18 mouse cellular contexts compared by ENCODE assay signal in the genomic region with DNA sequence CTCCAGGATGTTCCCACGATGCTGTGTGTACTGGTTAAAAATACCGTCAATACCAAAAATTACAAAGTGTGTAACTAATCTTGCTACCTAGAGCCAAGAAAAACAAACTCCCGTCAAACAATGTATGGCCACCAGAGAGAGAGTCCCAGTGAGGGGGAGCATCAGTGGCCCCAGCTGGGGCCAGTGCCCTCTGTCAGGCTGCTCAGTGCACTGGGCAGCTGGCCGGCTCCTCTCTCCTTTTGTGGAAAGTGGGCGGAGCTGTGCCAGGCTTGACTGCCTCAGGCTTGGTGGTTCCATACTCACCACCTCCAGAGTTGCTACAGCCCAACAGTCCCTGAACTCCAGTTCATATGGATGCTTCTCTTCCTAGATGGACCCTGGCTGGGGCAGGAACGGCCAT. TPM values are rescaled to one million over a fixed set of nuclear protein-coding genes. Genes with fewer than 3 reads are reported as not detected.
DNase-seq lines count a peak whose midpoint lies in the region; ATAC-seq and TF ChIP-seq lines count a peak whose summit lies in the region.
"Had no signal": no experiment of that assay in that cellular context is flagged by ENCODE, and none has a peak within 500 bp of the region (broad histone marks: within the 10 kb centered on the region; RNA-seq: fewer than 3 reads in every experiment).

No protein-coding gene starts in this region.

- intact Hi-C loops in gastrocnemius, adult 2 months (cut with DNase I) = no loop called here
- intact Hi-C loops in gastrocnemius, postnatal 14 days (cut with DNase I; ENCODE audit: low total_unique reads) = no loop called here

- 49% methylated on average over 6 of the region's 6 CpGs for WGBS in midbrain, embryonic 11.5 days
- WGBS in midbrain, embryonic 13.5 days = 47% methylated on average over 6 of the region's 6 CpGs
- WGBS in kidney, embryonic 14.5 days = 26% methylated on average over 6 of the region's 6 CpGs
- whole genome bisulfite sequencing in limb, embryonic 10.5 days = 73% methylated on average over 6 of the region's 6 CpGs

- H3K36me3 ChIP-seq in midbrain, embryonic 11.5 days (ENCODE audit: control insufficient read depth, insufficient read depth, low read length) = no peaks in the 10 kb centered on the region
- no peaks in the 10 kb centered on the region for H3K36me3 ChIP-seq in midbrain, embryonic 13.5 days
- H3K36me3 ChIP-seq in kidney, embryonic 14.5 days (ENCODE audit: control insufficient read depth, insufficient read depth, low read length) = no peaks in the 10 kb centered on the region
- H3K36me3 ChIP-seq in limb, embryonic 10.5 days = no peaks in the 10 kb centered on the region
- H3K36me3 ChIP-seq: embryonic facial prominence, embryonic 13.5 days; limb, embryonic 13.5 days; midbrain, embryonic 12.5 days; neural tube, embryonic 12.5 days; stomach, embryonic 15.5 days had no signal

- H3K4me2 ChIP-seq in midbrain, embryonic 11.5 days = no peak overlapping the region
- H3K4me2 ChIP-seq in midbrain, embryonic 13.5 days (replicated peaks) = no peak overlapping the region
- H3K4me2 ChIP-seq in kidney, embryonic 14.5 days (replicated peaks; ENCODE audit: low read depth, low read length) = no peak overlapping the region; the same call in 1 of the 2 replicates
- H3K4me2 ChIP-seq: embryonic facial prominence, embryonic 13.5 days; limb, embryonic 13.5 days; midbrain, embryonic 12.5 days; neural tube, embryonic 12.5 days; stomach, embryonic 15.5 days had no signal

- H3K9ac ChIP-seq in midbrain, embryonic 11.5 days (ENCODE audit: low read length) = no peak overlapping the region
- no peak overlapping the region for H3K9ac ChIP-seq in midbrain, embryonic 13.5 days (replicated peaks)
- H3K9ac ChIP-seq in kidney, embryonic 14.5 days (ENCODE audit: low read depth, low read length) = no peak overlapping the region
- H3K9ac ChIP-seq: embryonic facial prominence, embryonic 13.5 days; limb, embryonic 13.5 days; midbrain, embryonic 12.5 days; neural tube, embryonic 12.5 days; stomach, embryonic 15.5 days had no signal

- no peak for ATAC-seq in midbrain, embryonic 11.5 days (ENCODE audit: low FRiP score)
- ATAC-seq in midbrain, embryonic 13.5 days = no peak
- peak; percentile 67 for ATAC-seq in kidney, embryonic 14.5 days (ENCODE audit: low FRiP score, low TSS enrichment)
- ATAC-seq: forebrain, embryonic 16.5 days had no signal

- H3K27me3 ChIP-seq in midbrain, embryonic 11.5 days (ENCODE audit: control insufficient read depth, insufficient read depth, low read length) = no peaks in the 10 kb centered on the region
- no peaks in the 10 kb centered on the region for H3K27me3 ChIP-seq in midbrain, embryonic 13.5 days
- H3K27me3 ChIP-seq in kidney, embryonic 14.5 days (ENCODE audit: control insufficient read depth, insufficient read depth, low read length) = no peaks in the 10 kb centered on the region
- peaks cover 14% of the 10 kb centered on the region for H3K27me3 ChIP-seq in limb, embryonic 10.5 days (ENCODE audit: low read depth, poor library complexity, severe bottlenecking)
- H3K27me3 ChIP-seq: embryonic facial prominence, embryonic 13.5 days; midbrain, embryonic 12.5 days; neural tube, embryonic 12.5 days; stomach, embryonic 15.5 days had no signal

- H3K9me3 ChIP-seq in midbrain, embryonic 11.5 days (ENCODE audit: control insufficient read depth, low read length) = no peaks in the 10 kb centered on the region
- no peaks in the 10 kb centered on the region for H3K9me3 ChIP-seq in midbrain, embryonic 13.5 days
- H3K9me3 ChIP-seq in kidney, embryonic 14.5 days (ENCODE audit: control insufficient read depth, low read length) = no peaks in the 10 kb centered on the region
- no peaks in the 10 kb centered on the region for H3K9me3 ChIP-seq in limb, embryonic 10.5 days (replicated peaks)
- H3K9me3 ChIP-seq: embryonic facial prominence, embryonic 13.5 days; limb, embryonic 13.5 days; midbrain, embryonic 12.5 days; neural tube, embryonic 12.5 days; stomach, embryonic 15.5 days had no signal

- no peak overlapping the region; the same call in 1 of the 2 replicates for H3K27ac ChIP-seq in gastrocnemius, adult 2 months
- no peak overlapping the region for H3K27ac ChIP-seq in midbrain, embryonic 11.5 days (ENCODE audit: low read depth, low read length)
- no peak overlapping the region for H3K27ac ChIP-seq in midbrain, embryonic 13.5 days
- H3K27ac ChIP-seq in kidney, embryonic 14.5 days (ENCODE audit: low read depth, low read length) = no peak overlapping the region
- no peak overlapping the region for H3K27ac ChIP-seq in limb, embryonic 10.5 days
- H3K27ac ChIP-seq: embryonic facial prominence, embryonic 13.5 days; limb, embryonic 13.5 days; midbrain, embryonic 12.5 days; neural tube, embryonic 12.5 days; stomach, embryonic 15.5 days had no signal

- no peak overlapping the region for H3K4me3 ChIP-seq in gastrocnemius, adult 2 months
- no peak overlapping the region for H3K4me3 ChIP-seq in midbrain, embryonic 11.5 days (ENCODE audit: low read depth, low read length)
- no peak overlapping the region for H3K4me3 ChIP-seq in midbrain, embryonic 13.5 days (replicated peaks)
- H3K4me3 ChIP-seq in kidney, embryonic 14.5 days (ENCODE audit: low read length) = no peak overlapping the region
- H3K4me3 ChIP-seq in limb, embryonic 10.5 days = no peak overlapping the region
- H3K4me3 ChIP-seq: embryonic facial prominence, embryonic 13.5 days; limb, embryonic 13.5 days; midbrain, embryonic 12.5 days; neural tube, embryonic 12.5 days; stomach, embryonic 15.5 days had no signal

- TF ChIP-seq CTCF in gastrocnemius, adult 2 months (IDR thresholded peaks at IDR 0.05) = no peak

- peaks cover 16% of the 10 kb centered on the region for H3K4me1 ChIP-seq in midbrain, embryonic 11.5 days (ENCODE audit: control insufficient read depth, insufficient read depth, low read length)
- H3K4me1 ChIP-seq in midbrain, embryonic 13.5 days (replicated peaks) = peaks cover 19% of the 10 kb centered on the region
- peaks cover 16% of the 10 kb centered on the region; the same call in 1 of the 2 replicates for H3K4me1 ChIP-seq in kidney, embryonic 14.5 days (ENCODE audit: control insufficient read depth, insufficient read depth, low read length)
- H3K4me1 ChIP-seq in limb, embryonic 10.5 days = peaks cover 20% of the 10 kb centered on the region

- peak; percentile 30 for DNase-seq in gastrocnemius, adult 2 months
- no peak for DNase-seq in gastrocnemius, postnatal 14 days
- DNase-seq in midbrain, embryonic 11.5 days (ENCODE audit: low spot score, missing footprints) = peak; percentile 84
- no peak for DNase-seq in layer of hippocampus, adult 9-11 months
- DNase-seq in limb, embryonic 10.5 days (ENCODE audit: low spot score) = no peak
- no peak for DNase-seq in layer of hippocampus, postnatal 36 days
- DNase-seq: cerebellum, adult 18-20 months; lung, adult 18-20 months; thymus, postnatal 36 days had no signal

RNA-seq across cellular contexts. Expression of a gene that starts 53.8 kb away (rescaled TPM):
- total RNA-seq in gastrocnemius, adult 2 months (2021) = 1 to 10 TPM; 3.1 to 6.1 TPM
- total RNA-seq in gastrocnemius, postnatal 14 days (2021) = 1 to 10 TPM; 6.0 to 8.4 TPM
- polyA plus RNA-seq in midbrain, embryonic 11.5 days (2014; fragmentation: Nextera tagmentation; extraction: Ambion mirVana) = 40.7 and 52.0 TPM in 2 replicates
- polyA plus RNA-seq in midbrain, embryonic 13.5 days (2015; fragmentation: Nextera tagmentation; extraction: Ambion mirVana) = 149 and 151 TPM in 2 replicates
- 12.2 and 14.2 TPM in 2 replicates for polyA plus RNA-seq in kidney, embryonic 14.5 days (2014; fragmentation: Nextera tagmentation; extraction: Ambion mirVana)
- 19.4 and 29.1 TPM in 2 replicates for polyA plus RNA-seq in limb, embryonic 10.5 days (2016; fragmentation: Nextera tagmentation; extraction: Ambion mirVana)
- total RNA-seq in layer of hippocampus, postnatal 36 days (2021) = 100 to 1,000 TPM; 548 to 589 TPM

RNA-seq across cellular contexts. Expression of a gene that starts 57.3 kb away (rescaled TPM):
- total RNA-seq in gastrocnemius, adult 2 months (2021) = 1 to 10 TPM in 1 of 2 experiments, under 1 TPM in 1; 0.61 to 1.1 TPM
- total RNA-seq in gastrocnemius, postnatal 14 days (2021) = 1 to 10 TPM; 1.0 to 1.7 TPM
- 1.7 and 3.3 TPM in 2 replicates for polyA plus RNA-seq in midbrain, embryonic 11.5 days (2014; fragmentation: Nextera tagmentation; extraction: Ambion mirVana)
- polyA plus RNA-seq in midbrain, embryonic 13.5 days (2015; fragmentation: Nextera tagmentation; extraction: Ambion mirVana) = 16.5 and 18.3 TPM in 2 replicates
- 1.2 and 1.7 TPM in 2 replicates for polyA plus RNA-seq in kidney, embryonic 14.5 days (2014; fragmentation: Nextera tagmentation; extraction: Ambion mirVana)
- 2.3 and 4.7 TPM in 2 replicates for polyA plus RNA-seq in limb, embryonic 10.5 days (2016; fragmentation: Nextera tagmentation; extraction: Ambion mirVana)
- 100 to 1,000 TPM; 172 to 185 TPM for total RNA-seq in layer of hippocampus, postnatal 36 days (2021)
- total RNA-seq: hematopoietic stem cell, adult 5-6 weeks had no signal

Comparison
In these comparisons a context has a peak if more than half of its experiments do, and no peak if none do; other contexts are left out.
1. DNase-seq: peak in gastrocnemius, adult 2 months (single experiment) and midbrain, embryonic 11.5 days (single experiment); none in gastrocnemius, postnatal 14 days (single experiment), layer of hippocampus, adult 9-11 months (single experiment), limb, embryonic 10.5 days (single experiment) and layer of hippocampus, postnatal 36 days (0 of 2).